Mouse (Mus musculus) cerebellum, adult 2 months (tissue): ENCODE results near the gene Phlda3.

Experiments
- CTCF ChIP-seq: fragments of 200-500 bp; IDR thresholded peaks from 2 replicates; pipeline ENCODE4 v1.5.1; 2011; ENCODE audit warnings: low read depth, mild to moderate bottlenecking, control low read depth, low read length, moderate library complexity, borderline replicate concordance; ENCODE audit not compliant: insufficient read depth
- POLR2A ChIP-seq: fragments of 200-500 bp; IDR thresholded peaks from 2 replicates; pipeline ENCODE4 v1.6.1; 2011; ENCODE audit warnings: low read length, control low read depth, borderline replicate concordance; ENCODE audit not compliant: insufficient read depth

- TF ChIP-seq CTCF (no peak), POLR2A (no peak)
Observed at GRCm38 (mm10) chr1:135799109-135799627, 33.2 kb downstream of the Phlda3 start.
